Mouse (Mus musculus): ENCODE results near the gene Secisbp2.

GRCm38 (mm10) chr13:51641424-51641823 is 10.1 kb upstream of the Secisbp2 start:
- TF ChIP-seq CTCF (IDR thresholded peaks at IDR 0.05; ENCODE audit: insufficient read depth, low read length) (no peak), POLR2A (IDR thresholded peaks at IDR 0.05; ENCODE audit: borderline replicate concordance, extremely low read depth, low read depth, low read length) (no peak)

Data from lung, adult 2 months (tissue).